Mouse (Mus musculus): Measurements from ENCODE around the gene Usf1.
A peak's percentile ranks its signal among the peaks of the same experiment; 100 is the strongest.

The Usf1 gene

GRCm38 (mm10) chr1:171410947-171411484, at the start of gene Usf1:
TSS of gene Usf1 (plus strand) at chr1:171411313.
- peak; percentile 95 for DNase-seq (ENCODE audit: low spot score)

- DNase-seq (ENCODE audit: low spot score), result no peak
Observed at GRCm38 (mm10) chr1:171365934-171366333, 45.2 kb upstream of the Usf1 start.

- DNase-seq (ENCODE audit: low spot score), result no peak
Observed at GRCm38 (mm10) chr1:171369845-171370556, 41.1 kb upstream of the Usf1 start, which contains the start of gene Nectin4. TSS of gene Nectin4 (plus strand) at chr1:171370099.

GRCm38 (mm10) chr1:171372880-171373279, 38.2 kb upstream of the Usf1 start:
- DNase-seq (ENCODE audit: low spot score), result no peak

GRCm38 (mm10) chr1:171373946-171374345, 37.2 kb upstream of the Usf1 start:
- DNase-seq (ENCODE audit: low spot score), result no peak

GRCm38 (mm10) chr1:171375646-171376097, 35.4 kb upstream of the Usf1 start:
- no peak for DNase-seq (ENCODE audit: low spot score)

GRCm38 (mm10) chr1:171378298-171378697, 32.8 kb upstream of the Usf1 start:
- no peak for DNase-seq (ENCODE audit: low spot score)

- no peak for DNase-seq (ENCODE audit: low spot score)
Observed at GRCm38 (mm10) chr1:171379935-171380599, 31.0 kb upstream of the Usf1 start.

GRCm38 (mm10) chr1:171382096-171382620, 29.0 kb upstream of the Usf1 start:
- no peak for DNase-seq (ENCODE audit: low spot score)

- DNase-seq (ENCODE audit: low spot score), result no peak
Observed at GRCm38 (mm10) chr1:171384361-171384760, 26.8 kb upstream of the Usf1 start.

- no peak for DNase-seq (ENCODE audit: low spot score)
Observed at GRCm38 (mm10) chr1:171385171-171385570, 25.9 kb upstream of the Usf1 start.

- DNase-seq (ENCODE audit: low spot score), result no peak
Observed at GRCm38 (mm10) chr1:171387099-171387498, 24.0 kb upstream of the Usf1 start.

- DNase-seq (ENCODE audit: low spot score), result no peak
Observed at GRCm38 (mm10) chr1:171388376-171389102, 22.6 kb upstream of the Usf1 start, which contains the start of gene Arhgap30. TSS of gene Arhgap30 (plus strand) at chr1:171388954.

- no peak for DNase-seq (ENCODE audit: low spot score)
Observed at GRCm38 (mm10) chr1:171390101-171390500, 21.0 kb upstream of the Usf1 start.

- DNase-seq (ENCODE audit: low spot score), result no peak
Observed at GRCm38 (mm10) chr1:171401821-171402220, 9.3 kb upstream of the Usf1 start.

GRCm38 (mm10) chr1:171402991-171403390, 8.1 kb upstream of the Usf1 start:
- DNase-seq (ENCODE audit: low spot score), result no peak

- no peak for DNase-seq (ENCODE audit: low spot score)
Observed at GRCm38 (mm10) chr1:171407263-171407662, 3.9 kb upstream of the Usf1 start.

- DNase-seq (ENCODE audit: low spot score), result no peak
Observed at GRCm38 (mm10) chr1:171410231-171410630, 882 bp upstream of the Usf1 start.

GRCm38 (mm10) chr1:171411492-171411941, 404 bp downstream of the Usf1 start:
- no peak for DNase-seq (ENCODE audit: low spot score)

GRCm38 (mm10) chr1:171412001-171412441, 908 bp downstream of the Usf1 start:
- DNase-seq (ENCODE audit: low spot score), result peak; percentile 42

- peak; percentile 63 for DNase-seq (ENCODE audit: low spot score)
Observed at GRCm38 (mm10) chr1:171412446-171412845, 1.3 kb downstream of the Usf1 start.

GRCm38 (mm10) chr1:171413608-171414007, 2.5 kb downstream of the Usf1 start:
- no peak for DNase-seq (ENCODE audit: low spot score)

All from adipocyte (in vitro differentiated cells).